Mouse (Mus musculus) MN1 (cell line): ENCODE data around the gene Sp1.

Experiments used
- DNase-seq: peaks from one replicate; pipeline ENCODE4 v3.0.0-alpha.2; 2016; ENCODE audit warnings: low spot score

Sp1 gene

DNA sequence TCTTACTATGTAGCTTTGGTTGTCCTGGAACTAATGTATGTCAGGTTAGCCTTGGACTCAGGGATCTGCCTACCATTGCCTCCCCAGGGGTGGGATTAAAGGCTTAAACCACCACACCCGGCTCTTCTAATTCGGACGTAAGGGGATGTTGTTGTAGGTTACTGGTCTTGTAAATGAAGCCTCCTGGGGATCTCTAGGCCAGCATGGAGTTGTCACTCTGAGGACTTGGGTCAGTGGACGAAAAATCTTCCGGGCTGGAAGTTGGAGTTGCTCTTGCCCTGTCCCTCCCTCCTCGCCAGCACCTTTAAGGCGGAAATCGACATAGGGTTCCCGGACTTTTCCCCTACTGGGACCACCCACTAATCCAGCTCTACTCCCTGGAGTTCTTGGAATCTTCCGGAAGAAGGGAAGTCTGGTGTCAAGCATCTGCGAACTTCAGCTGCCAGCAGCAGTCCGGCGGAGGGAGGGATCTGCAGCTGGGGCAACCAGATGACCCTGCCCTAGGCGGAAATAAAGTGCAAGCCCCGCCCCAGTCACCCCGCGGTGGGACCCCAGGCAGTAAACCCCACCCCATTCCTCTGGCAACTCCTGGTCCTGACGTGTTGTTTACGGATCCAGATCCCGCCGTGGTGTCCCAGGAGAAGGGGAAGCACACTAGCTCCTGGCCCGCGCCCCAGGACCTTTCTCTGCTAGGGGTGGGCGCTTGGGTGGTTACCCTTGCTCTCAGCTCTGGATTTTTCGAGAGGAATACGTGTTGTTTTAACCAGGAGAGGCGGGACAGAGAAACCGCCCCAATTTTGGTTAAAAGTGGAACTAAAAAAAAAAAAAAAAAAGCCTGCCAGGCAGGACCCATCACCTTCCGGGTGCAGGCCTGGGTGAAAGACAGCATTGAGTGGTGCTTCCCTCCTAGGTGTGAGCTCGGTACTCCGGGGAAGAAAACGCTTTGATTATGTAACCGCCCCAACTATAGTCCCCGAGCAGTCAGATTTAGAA, 6.4 kb upstream of the Sp1 start:
- DNase-seq, result peak; percentile 92

DNA sequence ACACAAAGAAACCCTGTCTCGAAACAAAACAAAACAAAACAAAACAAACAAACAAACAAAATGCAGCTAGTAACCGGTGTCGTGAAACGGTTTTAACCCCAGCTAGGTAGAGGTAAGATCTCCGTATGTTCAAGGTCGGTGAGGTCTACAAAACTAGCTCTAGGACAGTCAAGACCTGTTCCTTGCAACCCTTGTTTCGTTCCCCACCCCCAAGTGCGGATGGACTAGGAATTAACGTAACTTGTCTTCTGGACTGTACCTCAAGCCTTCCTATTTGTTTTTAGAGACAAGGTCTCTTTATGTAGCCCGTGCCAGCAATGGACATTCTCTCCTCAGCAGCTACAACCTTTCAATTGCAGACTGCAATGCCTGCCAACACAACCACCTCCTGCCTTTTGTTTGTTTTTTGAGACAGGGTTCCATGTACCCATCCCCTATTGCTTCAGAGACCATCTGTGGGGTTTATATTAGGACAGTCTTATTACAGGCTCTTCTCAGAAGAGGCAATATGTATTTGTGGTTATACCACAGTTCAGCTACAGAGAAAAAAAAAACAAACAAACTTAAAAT, 5.4 kb upstream of the Sp1 start:
- DNase-seq, result no peak

DNA sequence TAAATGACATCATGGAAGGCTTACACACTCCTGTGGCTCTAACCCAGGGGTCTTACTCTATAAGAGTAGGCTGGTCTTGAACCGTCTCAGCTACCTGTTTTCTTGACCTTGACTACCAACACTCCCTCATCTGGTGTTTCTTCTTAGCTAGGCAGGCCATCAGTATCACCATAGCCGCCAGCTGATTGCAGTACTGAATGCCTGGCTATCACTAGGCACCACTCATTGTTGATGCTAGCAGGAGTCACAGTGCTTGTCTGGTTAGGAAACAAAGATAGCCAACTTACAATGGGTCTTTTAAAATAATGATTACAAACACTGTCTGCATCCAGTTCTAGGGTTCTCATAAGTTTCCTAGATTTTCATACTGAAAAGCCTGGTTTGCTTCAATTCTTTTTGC, 4.7 kb upstream of the Sp1 start:
- no peak for DNase-seq

DNA sequence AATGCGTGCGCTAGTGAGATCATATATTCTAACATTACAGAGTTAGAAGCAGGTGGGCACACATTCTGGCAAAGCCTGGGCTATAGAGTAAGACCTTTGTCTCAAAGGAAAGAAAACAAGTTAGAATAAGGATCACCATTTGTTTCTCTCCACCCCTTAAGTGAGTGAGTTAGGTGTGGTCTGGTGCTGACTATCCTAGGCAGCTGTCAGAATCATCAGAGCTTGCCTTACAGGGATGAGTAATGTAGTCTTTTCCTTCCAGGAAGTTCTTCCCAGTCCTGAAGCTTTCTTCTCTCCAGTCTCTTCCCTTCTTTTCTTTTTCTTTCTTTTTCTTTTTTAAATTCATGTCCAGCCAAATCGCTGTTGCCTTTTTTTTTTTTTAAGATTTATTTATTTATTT, 3.7 kb upstream of the Sp1 start:
- DNase-seq, result no peak

DNA sequence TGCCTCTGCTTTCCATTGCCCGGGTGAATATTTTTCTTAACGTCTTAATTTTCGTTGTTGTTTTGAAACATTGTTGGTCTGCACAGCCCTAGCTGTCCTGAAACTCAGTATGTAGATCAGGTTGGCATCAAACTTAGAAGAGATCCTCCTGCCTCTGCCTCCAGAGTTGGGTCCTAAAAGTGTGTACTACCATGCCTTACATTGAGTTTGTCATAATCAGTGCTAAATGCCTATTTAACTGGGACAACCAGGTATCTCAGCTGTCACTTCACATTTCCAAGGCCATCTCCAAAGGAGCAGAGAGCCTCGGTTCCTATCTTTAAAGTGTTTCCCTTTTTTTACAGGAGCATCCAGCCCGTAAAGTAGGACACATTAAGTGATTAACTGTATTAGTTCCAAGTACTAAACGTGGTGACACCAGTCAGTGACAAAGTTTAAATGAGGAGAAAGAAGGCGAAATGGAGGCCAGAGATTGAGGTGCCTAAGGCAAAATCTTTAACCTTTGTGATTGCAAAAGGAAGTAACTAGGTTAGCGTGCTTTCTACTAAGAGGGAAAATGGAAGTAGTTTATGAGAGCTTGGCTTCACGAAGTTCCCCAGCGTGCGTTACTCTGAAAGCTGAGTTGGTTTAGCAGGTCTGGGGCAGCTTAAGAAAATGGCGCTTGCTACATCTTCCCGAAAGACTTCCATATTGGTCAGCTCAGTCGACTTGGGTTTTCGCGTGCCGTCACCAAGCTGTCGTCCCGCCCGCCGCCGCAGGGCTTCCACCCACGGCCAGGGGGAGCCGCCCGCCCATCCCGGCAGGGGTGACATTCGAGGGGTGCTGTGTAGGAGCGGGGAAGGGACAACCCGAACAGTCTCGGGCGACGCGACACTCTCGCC, 1.1 kb upstream of the Sp1 start:
- no peak for DNase-seq

DNA sequence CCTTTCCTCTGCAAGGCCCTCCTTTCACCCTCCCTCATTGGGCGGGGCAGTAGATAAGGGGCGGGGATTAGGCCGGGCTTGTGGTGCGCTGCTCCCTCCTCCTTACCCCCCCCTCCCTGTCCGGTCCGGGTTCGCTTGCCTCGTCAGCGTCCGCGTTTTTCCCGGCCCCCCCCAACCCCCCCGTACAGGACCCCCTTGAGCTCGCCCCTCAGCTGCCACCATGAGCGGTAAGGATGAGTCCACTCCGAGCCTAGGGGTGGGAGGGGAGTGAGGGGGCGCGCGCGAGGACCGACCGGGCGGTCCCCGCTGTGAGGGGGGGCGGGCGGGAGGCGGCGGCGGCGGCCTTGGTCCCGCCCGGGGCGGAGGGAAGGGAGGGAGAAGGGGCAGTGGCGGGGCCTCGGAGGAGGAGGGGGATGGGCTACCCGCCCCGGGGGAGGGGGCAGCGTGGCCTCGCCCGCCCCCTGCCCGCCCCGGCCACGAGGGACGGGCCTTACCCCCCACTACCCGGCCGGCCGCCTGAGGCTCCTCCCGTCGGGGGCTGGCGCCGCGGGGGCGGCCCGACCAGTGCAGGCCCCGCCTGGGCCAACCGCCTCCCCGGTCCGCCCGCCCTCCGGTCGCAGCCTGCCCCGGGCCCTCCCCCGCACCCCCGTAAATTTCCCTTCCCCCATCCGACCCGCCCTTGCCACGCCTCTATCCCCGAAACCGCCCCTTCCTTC, 411 bp downstream of the Sp1 start:
- peak; percentile 90 for DNase-seq

DNA sequence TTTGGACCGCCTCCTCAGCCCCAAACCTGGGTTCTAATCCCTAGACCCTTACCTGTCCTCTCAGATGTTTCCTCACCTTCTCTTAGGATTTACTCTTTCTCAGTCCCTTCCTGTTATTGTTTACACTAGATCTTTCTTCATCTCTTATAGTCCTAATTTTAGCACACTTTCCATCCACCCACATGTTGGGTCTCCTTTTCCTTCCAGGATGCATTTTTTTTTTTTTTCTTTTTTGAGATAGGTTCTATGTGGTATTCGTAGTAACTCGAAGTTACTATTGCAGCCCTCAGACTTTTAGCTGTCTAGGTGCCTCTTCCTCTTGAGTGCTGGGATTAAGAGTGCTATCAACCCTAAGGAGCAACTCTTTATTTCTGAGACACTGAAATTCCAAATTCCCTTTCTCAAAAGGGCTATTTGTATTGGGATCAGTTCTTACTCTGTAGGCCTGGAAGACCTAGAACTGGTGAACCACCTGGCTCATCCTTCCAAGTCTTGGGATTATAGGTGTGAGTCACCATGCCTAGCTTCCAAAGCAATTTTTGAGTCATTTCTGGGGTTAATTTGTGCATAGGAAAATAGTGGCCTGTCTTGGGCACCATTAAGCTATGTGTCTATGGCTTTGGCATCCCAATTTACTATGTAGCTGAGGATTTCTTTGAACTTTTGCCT, 1.1 kb downstream of the Sp1 start:
- DNase-seq, result peak; percentile 57

DNA sequence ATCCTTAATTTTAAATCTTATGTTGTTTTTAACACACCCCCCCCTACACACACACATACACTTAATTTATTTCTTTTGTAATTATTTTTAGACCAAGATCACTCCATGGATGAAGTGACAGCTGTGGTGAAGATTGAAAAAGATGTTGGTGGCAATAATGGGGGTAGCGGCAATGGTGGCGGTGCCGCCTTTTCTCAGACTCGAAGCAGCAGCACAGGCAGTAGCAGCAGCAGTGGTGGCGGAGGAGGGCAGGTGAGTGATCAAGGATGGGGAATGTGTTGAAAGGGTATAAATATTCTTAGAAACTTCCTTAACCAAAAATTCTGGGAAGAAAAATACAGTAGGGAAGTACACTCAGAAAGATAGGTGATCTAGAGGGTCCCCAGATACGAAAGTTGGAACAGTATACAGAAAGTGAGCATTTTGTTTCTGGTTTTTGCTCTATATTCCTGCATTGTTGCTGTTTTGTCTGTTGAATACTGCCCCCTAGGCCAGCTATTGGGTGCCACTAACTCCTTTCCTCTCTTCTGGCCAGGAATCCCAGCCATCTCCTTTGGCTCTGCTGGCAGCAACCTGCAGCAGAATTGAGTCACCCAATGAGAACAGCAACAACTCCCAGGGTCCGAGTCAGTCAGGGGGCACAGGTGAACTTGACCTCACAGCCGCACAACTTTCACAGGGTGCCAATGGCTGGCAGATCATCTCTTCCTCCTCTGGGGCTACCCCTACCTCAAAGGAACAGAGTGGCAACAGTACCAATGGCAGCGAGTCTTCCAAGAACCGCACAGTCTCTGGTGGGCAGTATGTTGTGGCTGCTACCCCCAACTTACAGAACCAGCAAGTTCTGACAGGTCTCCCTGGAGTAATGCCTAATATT, 2.0 kb downstream of the Sp1 start:
- no peak for DNase-seq

DNA sequence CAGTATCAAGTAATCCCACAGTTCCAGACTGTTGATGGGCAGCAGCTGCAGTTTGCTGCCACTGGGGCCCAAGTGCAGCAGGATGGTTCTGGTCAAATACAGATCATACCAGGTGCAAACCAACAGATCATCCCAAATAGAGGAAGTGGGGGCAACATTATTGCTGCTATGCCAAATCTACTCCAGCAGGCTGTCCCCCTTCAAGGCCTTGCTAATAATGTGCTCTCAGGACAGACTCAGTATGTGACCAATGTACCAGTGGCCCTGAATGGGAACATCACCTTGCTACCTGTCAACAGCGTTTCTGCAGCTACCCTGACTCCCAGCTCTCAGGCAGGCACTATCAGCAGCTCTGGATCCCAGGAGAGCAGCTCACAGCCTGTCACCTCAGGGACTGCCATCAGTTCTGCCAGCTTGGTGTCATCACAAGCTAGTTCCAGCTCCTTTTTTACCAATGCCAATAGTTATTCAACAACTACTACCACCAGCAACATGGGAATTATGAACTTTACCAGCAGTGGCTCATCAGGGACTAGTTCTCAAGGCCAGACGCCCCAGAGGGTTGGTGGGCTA, 2.7 kb downstream of the Sp1 start:
- DNase-seq, result no peak

DNA sequence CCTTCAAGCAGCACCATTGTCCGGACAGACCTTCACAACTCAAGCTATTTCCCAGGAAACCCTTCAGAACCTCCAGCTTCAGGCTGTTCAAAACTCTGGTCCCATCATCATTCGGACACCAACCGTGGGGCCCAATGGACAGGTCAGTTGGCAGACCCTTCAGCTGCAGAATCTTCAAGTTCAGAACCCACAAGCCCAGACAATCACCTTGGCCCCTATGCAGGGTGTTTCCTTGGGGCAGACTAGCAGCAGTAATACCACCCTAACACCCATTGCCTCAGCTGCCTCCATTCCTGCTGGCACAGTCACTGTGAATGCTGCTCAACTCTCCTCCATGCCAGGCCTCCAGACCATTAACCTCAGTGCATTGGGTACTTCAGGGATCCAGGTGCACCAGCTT, 3.3 kb downstream of the Sp1 start:
- DNase-seq, result no peak

DNA sequence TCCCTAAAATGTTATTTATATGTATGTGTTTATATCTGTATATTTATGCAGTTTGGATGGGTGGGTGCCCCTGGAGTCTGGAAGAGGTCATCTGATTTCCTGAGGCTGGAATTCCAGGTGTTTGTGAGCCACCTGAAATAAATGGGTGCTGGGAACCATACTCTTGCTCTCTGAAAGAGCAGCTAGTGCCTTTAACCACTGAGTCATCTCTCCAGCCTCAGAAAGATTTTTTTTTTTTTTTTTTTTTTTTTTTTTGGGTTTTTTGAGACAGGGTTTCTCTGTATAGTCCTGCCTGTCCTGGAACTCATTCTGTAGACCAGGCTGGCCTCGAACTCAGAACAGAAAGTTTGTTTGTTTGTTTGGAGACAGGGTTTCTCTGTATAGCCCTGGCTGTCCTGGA, 5.1 kb downstream of the Sp1 start:
- no peak for DNase-seq

DNA sequence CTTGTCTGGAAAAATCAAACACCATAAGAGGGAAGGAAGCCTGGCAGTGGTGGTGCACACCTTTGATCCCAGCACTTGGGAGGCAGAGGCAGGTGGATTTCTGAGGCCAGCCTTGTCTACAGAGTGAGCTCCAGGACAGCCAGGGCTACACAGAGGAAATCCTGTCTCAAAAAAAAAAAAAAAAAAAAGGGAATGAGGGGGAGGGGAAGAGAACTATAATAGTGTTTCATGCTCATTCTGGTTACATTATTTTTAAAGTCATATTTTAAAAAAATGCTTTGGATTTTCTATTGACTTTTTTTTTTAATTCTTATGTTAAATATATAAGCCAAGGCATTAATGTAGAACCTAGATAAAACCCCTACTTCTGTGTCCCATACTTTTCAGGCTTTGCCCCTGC, 7.7 kb downstream of the Sp1 start:
- DNase-seq, result no peak

DNA sequence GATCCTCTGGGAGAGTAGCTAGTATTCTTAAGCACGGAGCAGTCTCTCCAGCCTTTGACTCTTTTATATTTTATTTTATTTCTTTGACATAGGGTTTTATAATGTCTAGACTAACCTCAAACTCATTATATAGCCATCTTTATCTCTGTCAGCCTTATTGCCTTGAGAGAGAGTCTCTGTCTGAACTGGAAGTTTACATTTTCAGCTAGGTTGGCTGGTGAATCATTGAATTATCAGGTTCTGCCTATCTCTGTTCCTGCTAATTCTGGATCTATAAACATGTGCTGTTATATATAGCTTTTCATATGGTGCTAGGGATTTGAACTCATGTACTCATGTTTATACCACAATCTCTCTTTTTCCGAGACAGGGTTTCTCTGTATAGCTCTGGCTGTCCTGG, 11.6 kb downstream of the Sp1 start:
- no peak for DNase-seq

DNA sequence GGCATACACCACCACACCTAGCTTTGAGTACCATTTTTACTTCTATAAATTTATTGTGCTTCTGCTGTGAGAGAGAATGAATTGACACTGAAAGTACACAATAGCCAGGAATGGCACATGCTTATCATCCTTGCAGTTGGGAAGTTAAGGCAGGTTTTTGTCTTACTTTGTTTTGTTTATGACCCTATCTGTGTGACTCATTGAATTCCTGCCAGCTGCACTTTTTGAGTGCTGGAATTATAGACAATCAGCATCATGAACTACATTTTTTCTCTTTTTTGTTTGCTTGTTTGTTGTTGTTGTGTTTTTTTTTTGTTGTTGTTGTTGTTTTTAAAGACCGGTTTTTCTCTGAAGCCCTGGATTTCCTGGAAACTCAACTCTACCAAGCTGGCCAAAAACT, 15.0 kb downstream of the Sp1 start:
- DNase-seq, result no peak

DNA sequence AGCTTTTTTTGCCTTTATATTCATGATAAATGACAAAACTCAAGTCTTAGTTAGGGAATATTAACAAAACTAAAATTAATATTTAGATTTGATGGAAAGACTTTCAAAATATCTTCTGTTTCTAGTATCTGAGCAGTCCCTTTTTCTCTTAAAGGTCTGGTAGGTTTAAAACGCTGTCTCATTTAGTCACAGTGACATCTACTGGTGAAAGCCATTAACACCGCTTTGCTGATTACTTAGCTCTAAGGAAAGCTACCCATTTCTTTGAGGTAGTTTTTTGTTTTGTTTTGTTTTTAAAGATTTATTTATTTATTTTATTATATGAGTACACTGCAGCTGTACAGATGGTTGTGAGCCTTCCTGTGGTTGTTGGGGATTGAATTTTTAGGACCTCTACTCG, 15.5 kb downstream of the Sp1 start:
- DNase-seq, result peak; percentile 92

DNA sequence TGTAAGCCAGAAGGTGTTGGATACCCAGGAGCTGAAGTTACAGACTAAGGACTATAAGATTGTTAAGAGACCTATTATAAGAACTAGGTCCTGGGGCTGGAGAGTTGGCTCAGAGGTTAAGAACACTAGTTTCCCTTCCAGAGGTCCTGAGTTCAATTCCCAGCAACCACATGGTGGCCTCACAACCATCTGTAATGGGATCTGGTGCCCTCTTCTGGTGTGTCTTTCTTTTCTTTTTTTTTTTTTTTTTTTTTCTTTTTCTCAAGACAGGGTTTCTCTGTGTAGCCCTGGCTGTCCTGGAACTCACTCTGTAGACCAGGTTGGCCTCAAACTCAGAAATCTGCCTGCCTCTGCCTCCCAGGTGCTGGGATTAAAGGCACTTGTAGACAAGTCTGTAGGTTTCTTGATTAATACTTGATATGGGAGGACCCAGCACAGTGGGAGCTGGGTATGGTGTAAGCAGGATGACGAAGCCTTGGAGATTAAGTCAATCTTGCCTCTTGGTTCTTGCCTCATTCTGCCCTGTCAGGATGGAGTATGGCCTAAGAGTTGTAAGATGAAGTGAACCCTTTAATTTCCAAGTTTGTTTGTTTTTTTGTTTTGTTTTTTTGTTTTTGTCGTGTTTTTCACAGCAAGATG, 17.8 kb downstream of the Sp1 start:
- DNase-seq, result no peak

DNA sequence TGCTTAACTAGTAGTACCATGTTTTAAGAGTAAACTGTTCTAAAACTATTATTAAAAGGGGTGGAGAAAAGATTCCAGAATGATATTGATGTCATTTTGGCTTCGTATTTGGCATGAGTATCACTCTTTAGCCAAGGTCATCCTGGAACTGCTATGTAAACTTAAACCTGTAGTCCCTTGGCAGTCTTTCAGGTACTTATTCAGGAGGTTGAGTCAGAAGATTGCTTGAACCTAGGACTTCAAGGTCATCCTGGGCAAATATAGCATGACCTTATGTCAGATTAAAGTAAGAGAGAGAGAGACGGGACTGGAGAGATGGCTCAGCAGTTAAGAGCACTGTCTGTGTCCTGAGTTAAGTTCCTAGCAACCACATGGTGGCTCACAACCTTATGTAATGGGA, 18.7 kb downstream of the Sp1 start:
- DNase-seq, result no peak

DNA sequence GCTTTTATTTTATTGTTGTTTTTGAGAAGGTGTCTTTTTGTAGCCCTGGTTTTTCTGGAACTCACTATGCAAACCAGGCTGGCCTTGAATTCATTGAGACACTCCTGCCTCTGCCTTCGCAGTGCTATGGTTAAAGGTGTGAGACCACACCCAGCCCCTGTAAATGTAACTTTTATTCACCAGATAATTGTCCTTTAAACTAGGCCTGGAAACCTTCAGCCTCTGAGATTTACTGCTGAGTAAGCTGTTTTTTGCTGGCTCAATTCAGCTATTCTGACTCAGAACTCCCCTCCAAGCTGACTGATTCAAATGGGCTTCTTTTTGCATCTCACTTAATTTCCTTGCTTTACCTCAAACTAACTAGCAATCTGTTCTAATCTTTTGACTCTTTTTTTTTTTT, 21.0 kb downstream of the Sp1 start:
- DNase-seq, result no peak

DNA sequence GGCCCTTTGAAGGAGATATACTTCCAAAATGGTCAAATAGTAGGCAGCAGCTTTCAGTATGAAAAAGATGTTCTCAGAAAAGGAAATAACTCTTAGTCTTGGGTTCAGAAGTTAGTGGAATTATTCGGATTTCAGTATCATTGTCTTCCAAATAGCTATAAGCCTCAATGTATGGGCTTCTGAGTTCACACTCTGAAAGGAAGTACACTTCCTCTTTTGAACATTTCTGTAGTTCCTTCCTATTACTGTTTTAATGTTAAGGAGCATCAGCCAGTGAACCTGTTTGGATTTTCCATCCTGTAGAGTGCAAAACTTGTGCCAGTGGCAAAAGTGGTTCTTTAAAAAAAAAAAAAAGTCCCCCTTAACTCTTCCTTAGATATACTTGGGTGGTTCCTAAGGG, 26.1 kb downstream of the Sp1 start:
- no peak for DNase-seq

DNA sequence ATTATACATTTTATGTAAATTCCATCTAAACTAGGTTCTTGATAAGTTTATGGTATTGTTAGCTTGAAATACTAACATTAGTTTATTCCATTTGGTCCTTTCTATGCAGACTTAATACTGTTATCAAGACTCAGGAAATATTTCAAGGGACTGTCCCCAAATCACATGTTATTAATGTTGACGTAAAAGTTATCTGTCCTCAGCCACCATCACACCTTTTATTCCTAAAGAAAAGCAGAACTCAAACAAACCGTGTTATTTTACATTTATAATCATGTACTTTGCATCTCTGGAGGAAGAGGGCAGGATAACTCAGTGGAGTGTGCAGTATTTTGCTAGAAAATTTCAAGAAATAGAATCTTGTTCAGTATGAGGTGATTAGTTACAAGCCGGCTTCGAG, 27.2 kb downstream of the Sp1 start:
- DNase-seq, result no peak
